Comparison of ENCODE assay signal across 9 mouse cellular contexts in the genomic region with DNA sequence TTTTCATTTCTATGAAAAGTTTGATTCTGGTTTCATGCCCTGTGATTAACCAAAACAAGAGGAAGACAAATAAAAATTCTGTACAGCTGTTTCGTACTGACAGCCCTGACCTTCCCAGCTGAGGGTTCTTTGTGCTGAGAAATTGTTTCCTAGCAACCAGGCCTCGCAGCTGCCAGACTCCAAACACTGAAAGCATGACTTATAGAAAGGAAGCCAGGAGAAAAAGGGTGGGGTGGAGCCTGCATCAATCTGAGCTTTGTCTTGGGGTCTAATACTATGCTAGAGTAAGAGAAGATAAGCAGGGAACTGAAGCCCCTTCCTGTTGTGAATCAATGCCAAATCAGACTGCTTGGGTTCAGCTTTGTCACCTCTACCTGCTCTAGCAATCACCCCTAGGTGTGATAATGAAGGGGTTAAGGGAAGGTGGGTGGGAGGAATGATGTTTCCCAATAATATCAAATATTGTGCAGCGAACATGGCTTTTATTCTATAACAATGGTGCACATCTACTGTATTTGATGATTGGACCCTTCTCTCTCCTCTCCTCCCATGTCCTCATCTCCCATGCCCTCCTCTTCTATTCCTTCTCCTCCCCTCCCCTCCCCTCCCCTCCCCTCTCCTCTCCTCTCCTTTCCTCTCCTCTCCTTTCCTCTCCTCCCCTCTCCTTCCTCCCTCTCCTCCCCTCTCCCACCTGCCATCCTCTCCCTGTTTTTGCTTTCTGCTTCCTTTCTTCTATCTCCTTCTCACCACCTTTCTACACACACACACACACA. TPM values are rescaled to one million over a fixed set of nuclear protein-coding genes. Genes with fewer than 3 reads are reported as not detected.
DNase-seq lines count a peak whose midpoint lies in the region; ATAC-seq lines count a peak whose summit lies in the region.
"Had no signal": no experiment of that assay in that cellular context is flagged by ENCODE, and none has a peak within 500 bp of the region (broad histone marks: within the 10 kb centered on the region; RNA-seq: fewer than 3 reads in every experiment).

No protein-coding gene starts in this region.

- peak; percentile 2 for DNase-seq in lung, postnatal 10 days
- DNase-seq in lung, postnatal 25 days (ENCODE audit: low spot score): no peak
- DNase-seq in ovary, postnatal 10 days (ENCODE audit: low spot score): no peak
- DNase-seq: cerebellum, postnatal 36 days; heart, adult 2 months had no signal

- peaks cover 17% of the 10 kb centered on the region for H3K4me1 ChIP-seq in forebrain, embryonic 12.5 days
- H3K4me1 ChIP-seq in limb, embryonic 13.5 days: no peaks in the 10 kb centered on the region
- H3K4me1 ChIP-seq in stomach, embryonic 15.5 days: no peaks in the 10 kb centered on the region

- H3K9me3 ChIP-seq in forebrain, embryonic 12.5 days: no peaks in the 10 kb centered on the region
- H3K9me3 ChIP-seq in limb, embryonic 13.5 days: no peaks in the 10 kb centered on the region
- H3K9me3 ChIP-seq in stomach, embryonic 15.5 days: no peaks in the 10 kb centered on the region

- H3K36me3 ChIP-seq in forebrain, embryonic 12.5 days (replicated peaks): no peaks in the 10 kb centered on the region
- no peaks in the 10 kb centered on the region for H3K36me3 ChIP-seq in limb, embryonic 13.5 days
- H3K36me3 ChIP-seq in stomach, embryonic 15.5 days: no peaks in the 10 kb centered on the region

- WGBS in forebrain, embryonic 12.5 days: 21% methylated on average over 3 of the region's 3 CpGs
- WGBS in limb, embryonic 13.5 days: 40% methylated on average over 3 of the region's 3 CpGs
- WGBS in stomach, embryonic 15.5 days: 22% methylated on average over 3 of the region's 3 CpGs

- no peak overlapping the region for H3K9ac ChIP-seq in forebrain, embryonic 12.5 days
- no peak overlapping the region for H3K9ac ChIP-seq in limb, embryonic 13.5 days
- no peak overlapping the region for H3K9ac ChIP-seq in stomach, embryonic 15.5 days

- ATAC-seq in forebrain, embryonic 12.5 days (ENCODE audit: low FRiP score): peak; percentile 88
- ATAC-seq in limb, embryonic 13.5 days (ENCODE audit: low FRiP score, low read depth): peak; percentile 67
- ATAC-seq in stomach, embryonic 15.5 days (ENCODE audit: insufficient read depth, low FRiP score, low read depth): peak; percentile 47; the same call in 1 of the 2 replicates
- ATAC-seq in megakaryocyte, adult 5-6 weeks (ENCODE audit: poor library complexity, severe bottlenecking): no peak

- H3K4me3 ChIP-seq in forebrain, embryonic 12.5 days (replicated peaks): no peak overlapping the region
- H3K4me3 ChIP-seq in limb, embryonic 13.5 days: no peak overlapping the region
- H3K4me3 ChIP-seq in stomach, embryonic 15.5 days (replicated peaks): no peak overlapping the region
- H3K4me3 ChIP-seq: heart, adult 2 months had no signal

- H3K4me2 ChIP-seq in forebrain, embryonic 12.5 days: no peak overlapping the region
- H3K4me2 ChIP-seq in limb, embryonic 13.5 days (replicated peaks): no peak overlapping the region
- no peak overlapping the region for H3K4me2 ChIP-seq in stomach, embryonic 15.5 days

- H3K27me3 ChIP-seq in forebrain, embryonic 12.5 days: no peaks in the 10 kb centered on the region
- H3K27me3 ChIP-seq in limb, embryonic 13.5 days: peaks cover 6% of the 10 kb centered on the region; the same call in 1 of the 2 replicates
- H3K27me3 ChIP-seq in stomach, embryonic 15.5 days (replicated peaks): no peaks in the 10 kb centered on the region

- peak overlapping the region; percentile 84 for H3K27ac ChIP-seq in forebrain, embryonic 12.5 days
- no peak overlapping the region for H3K27ac ChIP-seq in limb, embryonic 13.5 days
- no peak overlapping the region for H3K27ac ChIP-seq in stomach, embryonic 15.5 days
- H3K27ac ChIP-seq: heart, adult 2 months had no signal

RNA-seq across cellular contexts. Expression of a gene that starts 26.2 kb away (rescaled TPM):
- 139 and 171 TPM in 2 replicates for polyA plus RNA-seq in forebrain, embryonic 12.5 days (2016; fragmentation: Nextera tagmentation; extraction: Ambion mirVana)
- 9.4 and 11.4 TPM in 2 replicates for polyA plus RNA-seq in limb, embryonic 13.5 days (2015; fragmentation: Nextera tagmentation; extraction: Ambion mirVana)
- 4.8 and 7.6 TPM in 2 replicates for polyA plus RNA-seq in stomach, embryonic 15.5 days (2015; fragmentation: Nextera tagmentation; extraction: Ambion mirVana)
- total RNA-seq in megakaryocyte, adult 5-6 weeks (2015): not detected in 2 replicates
- total RNA-seq in megakaryocyte, adult 5-6 weeks (2017): not detected in 2 replicates
- total RNA-seq: heart, adult 2 months had no signal
- polyA plus RNA-seq: heart, adult 2 months had no signal

Comparison
In these comparisons a context has a peak if more than half of its experiments do, and no peak if none do; other contexts are left out.
1. RNA of a gene that starts 26.2 kb away (polyA plus RNA-seq): 139 to 171 TPM in forebrain, embryonic 12.5 days; 9.4 to 11.4 TPM in limb, embryonic 13.5 days and 4.8 to 7.6 TPM in stomach, embryonic 15.5 days; every median in the first group is over 10 times any median in the second.